Mouse (Mus musculus): Measurements from ENCODE around the gene Ankfn1. TPM values are rescaled to one million over a fixed set of nuclear protein-coding genes. Genes with fewer than 3 reads are reported as not detected.

Ankfn1 gene
- polyA plus RNA-seq, 1 experiment from 2014 or later = not detected

- H3K4me2 ChIP-seq = no peak overlapping the region
- ATAC-seq (ENCODE audit: insufficient read depth) = no peak
- WGBS (ENCODE audit: insufficient replicate concordance) = 71% methylated on average over 6 of the region's 6 CpGs
- no peaks in the 10 kb centered on the region for H3K9me3 ChIP-seq (replicated peaks)
- no peaks in the 10 kb centered on the region for H3K4me1 ChIP-seq (replicated peaks)
- H3K36me3 ChIP-seq (replicated peaks) = no peaks in the 10 kb centered on the region
- H3K9ac ChIP-seq = no peak overlapping the region
- H3K27ac ChIP-seq (replicated peaks) = no peak overlapping the region
- no peak overlapping the region for H3K4me3 ChIP-seq (replicated peaks)
- no peaks in the 10 kb centered on the region for H3K27me3 ChIP-seq
Observed at GRCm38 (mm10) chr11:89408774-89409173, 368.7 kb downstream of the Ankfn1 start.

- Histone ChIP-seq H3K4me2 (no peak overlapping the region), H3K4me3 (replicated peaks) (no peak overlapping the region), H3K27me3 (no peaks in the 10 kb centered on the region), H3K4me1 (replicated peaks) (no peaks in the 10 kb centered on the region), H3K9me3 (replicated peaks) (no peaks in the 10 kb centered on the region), H3K36me3 (replicated peaks) (no peaks in the 10 kb centered on the region), H3K9ac (no peak overlapping the region), H3K27ac (replicated peaks) (no peak overlapping the region)
- WGBS (ENCODE audit: insufficient replicate concordance) = 75% methylated on average over 1 of the region's 1 CpGs
- ATAC-seq (ENCODE audit: insufficient read depth) = no peak
Observed at GRCm38 (mm10) chr11:89404489-89404888, 373.0 kb downstream of the Ankfn1 start.

GRCm38 (mm10) chr11:89403436-89403835, 374.0 kb downstream of the Ankfn1 start:
- Histone ChIP-seq H3K27me3 (no peaks in the 10 kb centered on the region), H3K9ac (no peak overlapping the region), H3K36me3 (replicated peaks) (no peaks in the 10 kb centered on the region), H3K4me3 (replicated peaks) (no peak overlapping the region), H3K4me1 (replicated peaks) (no peaks in the 10 kb centered on the region), H3K4me2 (no peak overlapping the region), H3K27ac (replicated peaks) (no peak overlapping the region), H3K9me3 (replicated peaks) (no peaks in the 10 kb centered on the region)
- no peak for ATAC-seq (ENCODE audit: insufficient read depth)
- 75% methylated on average over 14 of the region's 14 CpGs for WGBS (ENCODE audit: insufficient replicate concordance)

- WGBS (ENCODE audit: insufficient replicate concordance) = 69% methylated on average over 2 of the region's 2 CpGs
- Histone ChIP-seq H3K4me1 (replicated peaks) (no peaks in the 10 kb centered on the region), H3K9me3 (replicated peaks) (no peaks in the 10 kb centered on the region), H3K27ac (replicated peaks) (no peak overlapping the region), H3K36me3 (replicated peaks) (no peaks in the 10 kb centered on the region), H3K4me3 (replicated peaks) (no peak overlapping the region), H3K27me3 (no peaks in the 10 kb centered on the region), H3K4me2 (no peak overlapping the region), H3K9ac (no peak overlapping the region)
- no peak for ATAC-seq (ENCODE audit: insufficient read depth)
Observed at GRCm38 (mm10) chr11:89388851-89389250, 388.6 kb downstream of the Ankfn1 start.

GRCm38 (mm10) chr11:89382634-89383009, 394.8 kb downstream of the Ankfn1 start:
- Histone ChIP-seq H3K4me3 (replicated peaks) (no peak overlapping the region), H3K27me3 (no peaks in the 10 kb centered on the region), H3K27ac (replicated peaks) (no peak overlapping the region), H3K9me3 (replicated peaks) (no peaks in the 10 kb centered on the region), H3K4me2 (no peak overlapping the region), H3K4me1 (replicated peaks) (no peaks in the 10 kb centered on the region), H3K9ac (no peak overlapping the region), H3K36me3 (replicated peaks) (no peaks in the 10 kb centered on the region)
- ATAC-seq (ENCODE audit: insufficient read depth) = no peak
- WGBS (ENCODE audit: insufficient replicate concordance) = 66% methylated on average over 2 of the region's 2 CpGs

GRCm38 (mm10) chr11:89381782-89382633, 395.4 kb downstream of the Ankfn1 start:
- Histone ChIP-seq H3K4me1 (replicated peaks) (no peaks in the 10 kb centered on the region), H3K27me3 (no peaks in the 10 kb centered on the region), H3K36me3 (replicated peaks) (no peaks in the 10 kb centered on the region), H3K4me3 (replicated peaks) (no peak overlapping the region), H3K27ac (replicated peaks) (no peak overlapping the region), H3K4me2 (no peak overlapping the region), H3K9me3 (replicated peaks) (no peaks in the 10 kb centered on the region), H3K9ac (no peak overlapping the region)
- WGBS (ENCODE audit: insufficient replicate concordance) = 49% methylated on average over 8 of the region's 8 CpGs
- no peak for ATAC-seq (ENCODE audit: insufficient read depth)

- Histone ChIP-seq H3K4me1 (replicated peaks) (no peaks in the 10 kb centered on the region), H3K9ac (no peak overlapping the region), H3K27ac (replicated peaks) (no peak overlapping the region), H3K4me2 (no peak overlapping the region), H3K9me3 (replicated peaks) (no peaks in the 10 kb centered on the region), H3K4me3 (replicated peaks) (no peak overlapping the region), H3K36me3 (replicated peaks) (no peaks in the 10 kb centered on the region), H3K27me3 (no peaks in the 10 kb centered on the region)
- WGBS (ENCODE audit: insufficient replicate concordance) = 82% methylated on average over 14 of the region's 14 CpGs
- no peak for ATAC-seq (ENCODE audit: insufficient read depth)
Observed at GRCm38 (mm10) chr11:89370941-89371340, 406.5 kb downstream of the Ankfn1 start.

GRCm38 (mm10) chr11:89370373-89370772, 407.1 kb downstream of the Ankfn1 start:
- Histone ChIP-seq H3K9ac (no peak overlapping the region), H3K36me3 (replicated peaks) (no peaks in the 10 kb centered on the region), H3K4me3 (replicated peaks) (no peak overlapping the region), H3K9me3 (replicated peaks) (no peaks in the 10 kb centered on the region), H3K27me3 (no peaks in the 10 kb centered on the region), H3K4me1 (replicated peaks) (no peaks in the 10 kb centered on the region), H3K4me2 (no peak overlapping the region), H3K27ac (replicated peaks) (no peak overlapping the region)
- 31% methylated on average over 7 of the region's 7 CpGs for whole genome bisulfite sequencing (ENCODE audit: insufficient replicate concordance)
- no peak for ATAC-seq (ENCODE audit: insufficient read depth)

GRCm38 (mm10) chr11:89363981-89364380, 413.5 kb downstream of the Ankfn1 start:
- no peaks in the 10 kb centered on the region for H3K36me3 ChIP-seq (replicated peaks)
- H3K27ac ChIP-seq (replicated peaks) = no peak overlapping the region
- H3K27me3 ChIP-seq = no peaks in the 10 kb centered on the region
- WGBS (ENCODE audit: insufficient replicate concordance) = 58% methylated on average over 3 of the region's 3 CpGs
- H3K9ac ChIP-seq = no peak overlapping the region
- no peak for ATAC-seq (ENCODE audit: insufficient read depth)
- H3K4me3 ChIP-seq (replicated peaks) = no peak overlapping the region
- H3K9me3 ChIP-seq (replicated peaks) = no peaks in the 10 kb centered on the region
- H3K4me1 ChIP-seq (replicated peaks) = no peaks in the 10 kb centered on the region
- H3K4me2 ChIP-seq = no peak overlapping the region

GRCm38 (mm10) chr11:89360895-89361294, 416.6 kb downstream of the Ankfn1 start:
- no peak overlapping the region for H3K27ac ChIP-seq (replicated peaks)
- 66% methylated on average over 3 of the region's 3 CpGs for WGBS (ENCODE audit: insufficient replicate concordance)

GRCm38 (mm10) chr11:89358546-89358945, 418.9 kb downstream of the Ankfn1 start:
- H3K36me3 ChIP-seq (replicated peaks) = no peaks in the 10 kb centered on the region
- no peak overlapping the region for H3K9ac ChIP-seq
- H3K4me3 ChIP-seq (replicated peaks) = no peak overlapping the region
- no peaks in the 10 kb centered on the region for H3K27me3 ChIP-seq
- H3K9me3 ChIP-seq (replicated peaks) = no peaks in the 10 kb centered on the region
- ATAC-seq (ENCODE audit: insufficient read depth) = no peak
- H3K4me1 ChIP-seq (replicated peaks) = no peaks in the 10 kb centered on the region
- WGBS (ENCODE audit: insufficient replicate concordance) = 64% methylated on average over 5 of the region's 5 CpGs
- H3K4me2 ChIP-seq = no peak overlapping the region
- H3K27ac ChIP-seq (replicated peaks) = no peak overlapping the region

More at GRCm38 (mm10) chr11:89360895-89361294, 416.6 kb downstream of the Ankfn1 start:
- Histone ChIP-seq H3K36me3 (replicated peaks) (no peaks in the 10 kb centered on the region), H3K9me3 (replicated peaks) (no peaks in the 10 kb centered on the region), H3K9ac (no peak overlapping the region), H3K4me1 (replicated peaks) (no peaks in the 10 kb centered on the region), H3K4me2 (no peak overlapping the region), H3K27me3 (no peaks in the 10 kb centered on the region), H3K4me3 (replicated peaks) (no peak overlapping the region)
- no peak for ATAC-seq (ENCODE audit: insufficient read depth)

GRCm38 (mm10) chr11:89356479-89356878, 421.0 kb downstream of the Ankfn1 start:
- H3K4me3 ChIP-seq (replicated peaks) = no peak overlapping the region
- H3K9ac ChIP-seq = no peak overlapping the region
- WGBS (ENCODE audit: insufficient replicate concordance) = 45% methylated on average over 2 of the region's 2 CpGs
- H3K9me3 ChIP-seq (replicated peaks) = no peaks in the 10 kb centered on the region
- ATAC-seq (ENCODE audit: insufficient read depth) = no peak
- H3K36me3 ChIP-seq (replicated peaks) = no peaks in the 10 kb centered on the region
- no peak overlapping the region for H3K27ac ChIP-seq (replicated peaks)
- H3K27me3 ChIP-seq = no peaks in the 10 kb centered on the region
- no peak overlapping the region for H3K4me2 ChIP-seq
- H3K4me1 ChIP-seq (replicated peaks) = no peaks in the 10 kb centered on the region
